Mouse (Mus musculus) Patski (cell line): ENCODE results near the gene Arsb. TPM values are rescaled to one million over a fixed set of nuclear protein-coding genes. Genes with fewer than 3 reads are reported as not detected.

Experiments
- ATAC-seq: fragments of 100-300 bp; one replicate; pipeline ENCODE4 v1.8.0; 2021
- CTCF ChIA-PET: fragments of 350-600 bp; sonication (Branson Sonifier 250); formaldehyde crosslinking; loops from one replicate; lab custom pipeline; 2022; ENCODE audit warnings: inconsistent platforms; lab: Charles Lee
- POLR2A ChIA-PET: fragments of 350-600 bp; sonication (Branson Sonifier 250); formaldehyde crosslinking; loops from one replicate; lab custom pipeline; 2022; ENCODE audit warnings: antibody characterized with exemption, inconsistent platforms; lab: Charles Lee
- DNase-seq: peaks from one replicate; pipeline ENCODE4 v3.0.0-alpha.2; 2011; ENCODE audit warnings: low read depth, low spot score
- H3K27me3 ChIP-seq: fragments of 371-371 bp; one replicate; pipeline ENCODE4 v1.5.1; 2021
- CTCF ChIP-seq: fragments of 100-300 bp; IDR thresholded peaks from one replicate; pipeline ENCODE4 v1.5.1; 2021
- in situ Hi-C: fragments of 300-500 bp; cut with MboI; formaldehyde crosslinking; loops from 3 replicates; pipeline ENCODE4 v1.11.1; 2018; ENCODE audit warnings: low pct_unique_long_range_greater_than_20kb, mixed read lengths
- polyA plus RNA-seq: library from polyadenylated mRNA; unstranded; gene quantifications from one replicate; pipeline ENCODE4 v1.2.3, GENCODE M21; 2021

Arsb gene
- polyA plus RNA-seq, 1 experiment from 2014 or later = 82.1 TPM

DNA sequence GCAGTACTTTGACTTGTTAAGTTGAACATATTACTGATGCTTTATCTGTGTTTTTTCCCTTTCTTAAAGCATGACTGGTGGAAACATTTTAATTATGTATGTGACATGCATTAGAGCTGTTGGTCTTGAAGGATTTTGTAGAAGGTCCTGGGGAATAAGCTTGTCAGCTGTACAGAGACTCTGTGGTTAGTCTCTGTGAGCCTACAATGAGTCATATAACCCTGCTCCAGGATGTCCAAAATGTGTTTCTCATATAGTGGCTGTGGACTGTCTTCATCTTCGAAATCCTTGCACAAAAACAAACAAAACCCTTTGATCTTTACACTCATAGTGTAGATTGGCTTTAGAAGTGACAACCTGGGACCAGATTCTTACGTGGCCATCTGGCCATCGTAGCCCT is 110.7 kb downstream of the Arsb start:
- no peak for TF ChIP-seq CTCF
- CTCF ChIA-PET = no interaction called here
- ATAC-seq (no peak), DNase-seq (no peak)
- POLR2A ChIA-PET = no interaction called here
- no peaks in the 10 kb centered on the region for H3K27me3 ChIP-seq
- in situ Hi-C loops = no loop called here

- no peak for ATAC-seq
- ChIA-PET POLR2A (no interaction called here), CTCF (no interaction called here)
- in situ Hi-C loops = no loop called here
- no peak for DNase-seq
- H3K27me3 ChIP-seq = no peaks in the 10 kb centered on the region
- TF ChIP-seq CTCF = no peak
Observed at GRCm38 (mm10) chr13:93886999-93887398, 115.6 kb downstream of the Arsb start.

DNA sequence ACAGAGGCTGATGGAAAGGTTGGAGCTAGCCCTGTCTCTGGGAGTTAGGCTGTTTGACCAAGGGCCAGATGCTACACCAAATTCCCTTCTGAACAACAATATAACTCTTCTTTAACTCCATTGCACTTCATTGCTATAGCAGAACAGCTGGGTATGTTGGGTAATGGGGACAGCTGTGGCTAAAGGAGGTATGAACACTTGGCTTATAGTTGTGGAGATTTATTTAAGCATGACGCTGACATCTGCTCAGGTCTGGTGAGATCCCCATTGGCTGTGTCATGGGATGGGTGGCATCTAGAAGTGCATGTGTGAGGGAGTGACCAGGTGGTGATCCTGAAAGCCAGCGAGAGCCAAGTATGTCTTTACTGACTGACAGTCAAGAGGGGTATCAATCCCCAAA is 116.8 kb downstream of the Arsb start:
- no peaks in the 10 kb centered on the region for H3K27me3 ChIP-seq
- ChIA-PET CTCF (no interaction called here), POLR2A (no interaction called here)
- no peak for DNase-seq
- in situ Hi-C loops = no loop called here
- ATAC-seq = no peak
- TF ChIP-seq CTCF = no peak

GRCm38 (mm10) chr13:93888916-93889315 is 117.5 kb downstream of the Arsb start:
- ChIA-PET POLR2A (no interaction called here), CTCF (no interaction called here)
- in situ Hi-C loops = no loop called here
- ATAC-seq (no peak), DNase-seq (no peak)
- H3K27me3 ChIP-seq = no peaks in the 10 kb centered on the region
- TF ChIP-seq CTCF = no peak

GRCm38 (mm10) chr13:93889991-93890390 is 118.6 kb downstream of the Arsb start:
- in situ Hi-C loops = no loop called here
- ATAC-seq (no peak), DNase-seq (no peak)
- CTCF ChIA-PET = no interaction called here
- no peak for TF ChIP-seq CTCF
- H3K27me3 ChIP-seq = no peaks in the 10 kb centered on the region
- POLR2A ChIA-PET = no interaction called here

DNA sequence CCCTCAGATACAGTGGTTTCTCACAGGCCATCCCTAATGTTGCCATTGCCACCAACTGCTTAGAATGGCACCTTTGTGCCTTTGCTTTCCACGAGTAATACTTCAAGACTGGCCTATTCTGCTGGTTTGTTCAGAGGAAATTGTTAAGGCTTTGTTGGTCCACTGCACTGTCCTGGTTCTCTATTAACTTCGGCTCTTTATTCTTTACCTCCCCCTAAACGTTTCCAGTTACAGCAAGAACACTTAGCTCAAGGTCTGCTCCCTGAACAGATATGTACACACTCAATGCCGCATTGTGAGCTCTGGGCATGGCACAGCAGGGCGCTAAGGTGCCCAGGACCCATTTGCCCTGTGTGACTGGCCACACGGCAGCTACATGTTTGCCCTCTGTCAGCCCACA is 119.8 kb downstream of the Arsb start:
- no peaks in the 10 kb centered on the region for H3K27me3 ChIP-seq
- POLR2A ChIA-PET = no interaction called here
- in situ Hi-C loops = no loop called here
- ATAC-seq (no peak), DNase-seq (no peak)
- CTCF ChIA-PET = no interaction called here
- TF ChIP-seq CTCF = no peak

GRCm38 (mm10) chr13:93892101-93892500 is 120.7 kb downstream of the Arsb start:
- DNase-seq (no peak), ATAC-seq (no peak)
- ChIA-PET CTCF (no interaction called here), POLR2A (no interaction called here)
- in situ Hi-C loops = no loop called here
- TF ChIP-seq CTCF = no peak
- H3K27me3 ChIP-seq = no peaks in the 10 kb centered on the region

DNA sequence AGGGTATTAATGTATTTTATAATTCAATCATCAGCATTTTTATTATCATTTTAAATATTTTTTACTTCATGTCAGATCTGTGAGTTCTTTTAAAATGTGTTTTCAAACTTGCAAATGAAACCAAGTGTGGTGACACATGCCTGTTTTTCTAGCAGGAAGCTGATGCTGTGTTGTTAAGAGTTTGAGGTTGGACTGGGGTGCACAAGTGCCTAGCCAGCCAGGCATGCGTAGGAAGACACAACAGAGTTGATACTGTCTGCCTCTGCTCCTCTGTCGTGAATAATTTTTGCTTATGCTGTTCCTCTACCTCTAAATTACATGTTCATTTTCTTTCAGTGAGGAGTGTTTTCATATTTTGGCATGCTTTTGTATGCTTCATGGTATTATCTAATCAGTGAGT is 122.7 kb downstream of the Arsb start:
- ATAC-seq (no peak), DNase-seq (no peak)
- H3K27me3 ChIP-seq = no peaks in the 10 kb centered on the region
- CTCF ChIA-PET = interaction anchor here (0.6 to 1.7 kb wide), 3 partner anchors 12 to 444 kb away, joined by 3 to 4 read pairs (median 3); no protein-coding TSS in a partner anchor
- TF ChIP-seq CTCF = no peak
- POLR2A ChIA-PET = no interaction called here
- in situ Hi-C loops = no loop called here

GRCm38 (mm10) chr13:93895430-93895829 is 124.0 kb downstream of the Arsb start:
- DNase-seq = no peak
- TF ChIP-seq CTCF = no peak
- in situ Hi-C loops = no loop called here
- ATAC-seq = no peak
- H3K27me3 ChIP-seq = no peaks in the 10 kb centered on the region
- CTCF ChIA-PET = interaction anchor here (1.7 kb wide), 1 partner anchor 11 kb away, joined by 4 read pairs; no protein-coding TSS in a partner anchor
- POLR2A ChIA-PET = no interaction called here

GRCm38 (mm10) chr13:93897943-93898826 is 126.8 kb downstream of the Arsb start:
- TF ChIP-seq CTCF = no peak
- ChIA-PET POLR2A (no interaction called here), CTCF (no interaction called here)
- DNase-seq = no peak
- ATAC-seq = no peak
- no peaks in the 10 kb centered on the region for H3K27me3 ChIP-seq
- in situ Hi-C loops = no loop called here

DNA sequence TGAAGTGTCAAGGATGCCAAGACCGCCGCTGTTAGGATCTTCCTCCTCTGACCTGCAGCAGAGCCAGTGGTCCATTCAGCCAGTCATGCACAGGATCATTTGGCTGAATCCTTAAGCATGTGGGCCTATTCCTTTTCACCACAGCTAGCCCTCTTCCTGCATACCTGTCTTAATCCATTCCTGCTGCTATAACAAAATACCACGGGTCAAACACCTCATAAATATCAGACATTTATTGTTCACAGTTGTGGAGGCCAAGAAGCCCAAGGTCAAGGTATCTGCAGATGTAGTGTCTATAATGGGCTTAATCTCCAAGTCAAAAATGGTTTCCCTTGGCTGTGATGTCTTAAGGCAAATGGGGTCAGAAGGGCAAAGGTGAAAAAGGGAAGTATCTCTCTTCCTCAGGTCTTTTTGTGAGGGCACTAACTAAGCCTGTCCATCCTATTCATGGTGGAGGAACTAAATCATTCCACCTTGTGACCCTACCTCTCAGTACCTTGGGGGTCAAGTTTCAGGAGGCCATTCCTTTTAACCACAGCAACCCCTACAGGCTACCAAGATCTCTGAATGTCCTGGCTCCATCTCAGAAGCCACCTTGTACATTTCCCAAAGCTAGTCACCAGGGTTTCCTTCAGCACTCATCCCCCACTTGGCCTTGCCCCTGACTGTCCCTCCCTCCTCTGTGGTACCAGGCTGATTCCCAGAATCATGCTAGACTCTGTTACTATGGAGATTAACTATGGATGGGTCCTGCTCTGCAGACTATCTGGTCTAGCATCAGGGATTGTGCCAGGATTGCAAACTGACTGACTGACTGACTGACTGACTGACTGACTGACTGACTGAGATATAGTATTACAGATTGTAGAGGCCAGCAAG is 128.2 kb downstream of the Arsb start:
- no peak for TF ChIP-seq CTCF
- DNase-seq (no peak), ATAC-seq (no peak)
- ChIA-PET POLR2A (no interaction called here), CTCF (no interaction called here)
- no peaks in the 10 kb centered on the region for H3K27me3 ChIP-seq
- in situ Hi-C loops = no loop called here
